Mouse (Mus musculus): Measurements from ENCODE around the gene Rnf10. TPM values are rescaled to one million over a fixed set of nuclear protein-coding genes. Genes with fewer than 3 reads are reported as not detected.
A peak's percentile ranks its signal among the peaks of the same experiment; 100 is the strongest.

Gene Rnf10
- total RNA-seq, 1 experiment: 134 TPM

- no peak within 1 kb of the TSS for H3K27ac ChIP-seq (ENCODE audit: insufficient read depth, low read depth, low read length, poor library complexity, severe bottlenecking)
- in situ Hi-C loops (cut with MboI; ENCODE audit: low sequenced_read_pairs in 2 of 2, unreplicated experiment in 2 of 2): no loop called here
- H3K9me3 ChIP-seq (ENCODE audit: control insufficient read depth, insufficient read depth, low read depth, low read length): no peaks in the 10 kb centered on the region
- H3K4me1 ChIP-seq (ENCODE audit: control insufficient read depth in 2 of 2, insufficient read depth in 2 of 2, low read length in 2 of 2, poor library complexity in 1 of 2): peaks cover 0 to 4% of the 10 kb centered on the region in 2 experiments; a peak in 1 of 4 replicates
- H3K36me3 ChIP-seq (ENCODE audit: control insufficient read depth, insufficient read depth, low read length, poor library complexity, severe bottlenecking): peaks cover 7% of the 10 kb centered on the region; the same call in 1 of the 2 replicates
- peak within 1 kb of the TSS; percentile 86 to 91 for H3K4me3 ChIP-seq (ENCODE audit: insufficient read depth in 1 of 2, low read depth in 1 of 2, low read length in 2 of 2, poor library complexity in 1 of 2, severe bottlenecking in 1 of 2)
- peak within 1 kb of the TSS; percentile 81 for H3K9ac ChIP-seq (ENCODE audit: insufficient read depth, low read depth, low read length, poor library complexity, severe bottlenecking)
- TF ChIP-seq MAFK (IDR thresholded peaks at IDR 0.05; ENCODE audit: insufficient read depth, low read depth, low read length) (no peak), ZNF384 (IDR thresholded peaks at IDR 0.05; ENCODE audit: low read depth, low read length) (peak; percentile 95), HCFC1 (IDR thresholded peaks at IDR 0.05; ENCODE audit: borderline replicate concordance, insufficient read depth, low read length) (no peak; the same call in none of the 2 replicates), ZC3H11A (IDR thresholded peaks at IDR 0.05; ENCODE audit: borderline replicate concordance, low read depth, low read length) (no peak)
- peak; percentile 63 for DNase-seq (ENCODE audit: low read depth, low spot score)
Observed at GRCm38 (mm10) chr5:115279226-115280049, 6.7 kb upstream of the Rnf10 start, which contains the start of gene Coq5. Gene Coq5 (plus strand): TSS chr5:115279666.

GRCm38 (mm10) chr5:115278785-115279184 lies 6.1 kb upstream of the Rnf10 start:
- H3K9ac ChIP-seq (ENCODE audit: insufficient read depth, low read depth, low read length, poor library complexity, severe bottlenecking): no peak overlapping the region
- H3K36me3 ChIP-seq (ENCODE audit: control insufficient read depth, insufficient read depth, low read length, poor library complexity, severe bottlenecking): peaks cover 6% of the 10 kb centered on the region; the same call in 1 of the 2 replicates
- no peak overlapping the region for H3K27ac ChIP-seq (ENCODE audit: insufficient read depth, low read depth, low read length, poor library complexity, severe bottlenecking)
- H3K4me1 ChIP-seq (ENCODE audit: control insufficient read depth in 2 of 2, insufficient read depth in 2 of 2, low read length in 2 of 2, poor library complexity in 1 of 2): peaks cover 2 to 5% of the 10 kb centered on the region in 2 experiments; a peak in 2 of 4 replicates
- in situ Hi-C loops (cut with MboI; ENCODE audit: low sequenced_read_pairs in 2 of 2, unreplicated experiment in 2 of 2): no loop called here
- TF ChIP-seq CHD2 (IDR thresholded peaks at IDR 0.05; ENCODE audit: low read depth, low read length): no peak
- DNase-seq (ENCODE audit: low read depth, low spot score): no peak
- H3K9me3 ChIP-seq (ENCODE audit: control insufficient read depth, insufficient read depth, low read depth, low read length): no peaks in the 10 kb centered on the region
- H3K4me3 ChIP-seq (ENCODE audit: insufficient read depth in 1 of 2, low read depth in 1 of 2, low read length in 2 of 2, poor library complexity in 1 of 2, severe bottlenecking in 1 of 2): no peak overlapping the region

- Histone ChIP-seq H3K4me1 (ENCODE audit: control insufficient read depth in 2 of 2, insufficient read depth in 2 of 2, low read length in 2 of 2, poor library complexity in 1 of 2) (peaks cover 2 to 5% of the 10 kb centered on the region in 2 experiments; a peak in 2 of 4 replicates), H3K9me3 (ENCODE audit: control insufficient read depth, insufficient read depth, low read depth, low read length) (no peaks in the 10 kb centered on the region), H3K27ac (ENCODE audit: insufficient read depth, low read depth, low read length, poor library complexity, severe bottlenecking) (no peak overlapping the region), H3K9ac (ENCODE audit: insufficient read depth, low read depth, low read length, poor library complexity, severe bottlenecking) (no peak overlapping the region), H3K36me3 (ENCODE audit: control insufficient read depth, insufficient read depth, low read length, poor library complexity, severe bottlenecking) (no peaks in the 10 kb centered on the region), H3K4me3 (ENCODE audit: insufficient read depth in 1 of 2, low read depth in 1 of 2, low read length in 2 of 2, poor library complexity in 1 of 2, severe bottlenecking in 1 of 2) (no peak overlapping the region)
- TF ChIP-seq HCFC1 (IDR thresholded peaks at IDR 0.05; ENCODE audit: borderline replicate concordance, insufficient read depth, low read length) (no peak), ZNF384 (IDR thresholded peaks at IDR 0.05; ENCODE audit: low read depth, low read length) (no peak), CHD2 (IDR thresholded peaks at IDR 0.05; ENCODE audit: low read depth, low read length) (no peak), ZC3H11A (IDR thresholded peaks at IDR 0.05; ENCODE audit: borderline replicate concordance, low read depth, low read length) (no peak), MAFK (IDR thresholded peaks at IDR 0.05; ENCODE audit: insufficient read depth, low read depth, low read length) (no peak)
- DNase-seq (ENCODE audit: low read depth, low spot score): no peak
- in situ Hi-C loops (cut with MboI; ENCODE audit: low sequenced_read_pairs in 2 of 2, unreplicated experiment in 2 of 2): no loop called here
Observed at GRCm38 (mm10) chr5:115278053-115278452, 5.4 kb upstream of the Rnf10 start.

GRCm38 (mm10) chr5:115275998-115276397 lies 3.3 kb upstream of the Rnf10 start:
- no peaks in the 10 kb centered on the region for H3K9me3 ChIP-seq (ENCODE audit: control insufficient read depth, insufficient read depth, low read depth, low read length)
- H3K36me3 ChIP-seq (ENCODE audit: control insufficient read depth, insufficient read depth, low read length, poor library complexity, severe bottlenecking): no peaks in the 10 kb centered on the region
- peak overlapping the region; percentile 69 for H3K27ac ChIP-seq (ENCODE audit: insufficient read depth, low read depth, low read length, poor library complexity, severe bottlenecking)
- peaks cover 2 to 5% of the 10 kb centered on the region in 2 experiments; a peak in 2 of 4 replicates for H3K4me1 ChIP-seq (ENCODE audit: control insufficient read depth in 2 of 2, insufficient read depth in 2 of 2, low read length in 2 of 2, poor library complexity in 1 of 2)
- in situ Hi-C loops (cut with MboI; ENCODE audit: low sequenced_read_pairs in 2 of 2, unreplicated experiment in 2 of 2): no loop called here
- TF ChIP-seq MAFK (IDR thresholded peaks at IDR 0.05; ENCODE audit: insufficient read depth, low read depth, low read length) (no peak), ZC3H11A (IDR thresholded peaks at IDR 0.05; ENCODE audit: borderline replicate concordance, low read depth, low read length) (peak; percentile 41; the same call in 1 of the 2 replicates), ZNF384 (IDR thresholded peaks at IDR 0.05; ENCODE audit: low read depth, low read length) (0 out of 2 replicates have a peak, but pooled peaks have one; percentile 10), HCFC1 (IDR thresholded peaks at IDR 0.05; ENCODE audit: borderline replicate concordance, insufficient read depth, low read length) (0 out of 2 replicates have a peak, but pooled peaks have one; percentile 55), CHD2 (IDR thresholded peaks at IDR 0.05; ENCODE audit: low read depth, low read length) (no peak)
- H3K4me3 ChIP-seq (ENCODE audit: insufficient read depth in 1 of 2, low read depth in 1 of 2, low read length in 2 of 2, poor library complexity in 1 of 2, severe bottlenecking in 1 of 2): 0 out of 4 replicates have a peak overlapping the region, but pooled peaks of 1 of the 2 experiments have one; percentile 37
- H3K9ac ChIP-seq (ENCODE audit: insufficient read depth, low read depth, low read length, poor library complexity, severe bottlenecking): peak overlapping the region; percentile 60; the same call in 1 of the 2 replicates
- peak; percentile 97 for DNase-seq (ENCODE audit: low read depth, low spot score)
